Mouse (Mus musculus): ENCODE data around the gene Gm12258.
A peak's percentile ranks its signal among the peaks of the same experiment; 100 is the strongest.

The Gm12258 gene

DNA sequence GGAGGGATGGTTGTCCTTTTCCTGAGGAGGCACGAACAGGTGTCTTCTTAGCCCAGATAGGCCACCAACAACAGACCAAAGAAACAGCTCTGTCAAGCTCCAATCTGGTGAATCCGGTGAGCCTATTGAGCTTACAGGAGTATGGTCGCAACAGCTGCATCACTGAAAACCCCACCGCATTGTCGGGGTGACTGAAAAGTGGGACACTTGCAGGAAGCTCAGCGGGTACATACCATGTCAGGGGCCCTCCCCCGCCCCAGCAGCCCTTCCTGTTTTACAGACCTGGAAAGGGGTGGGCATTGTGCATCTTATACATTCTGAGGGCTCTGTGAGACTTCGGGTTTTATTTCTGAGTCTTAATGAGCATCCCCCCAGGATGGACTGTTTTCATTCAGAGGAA lies 36.8 kb downstream of the Gm12258 start:
- Histone ChIP-seq H3K4me1 (replicated peaks; ENCODE audit: low read depth, low read length) (no peaks in the 10 kb centered on the region), H3K9me3 (ENCODE audit: low read length) (no peaks in the 10 kb centered on the region), H3K4me3 (replicated peaks; ENCODE audit: low read length) (no peak overlapping the region), H3K36me3 (ENCODE audit: insufficient read depth, low read length) (peaks cover 44% of the 10 kb centered on the region), H3K27me3 (ENCODE audit: insufficient read depth, low read length) (no peaks in the 10 kb centered on the region)
- TF ChIP-seq NANOG (IDR thresholded peaks at IDR 0.05; ENCODE audit: borderline replicate concordance, low read length), result no peak
- no peak for TF ChIP-seq POU5F1 (IDR thresholded peaks at IDR 0.05; ENCODE audit: borderline replicate concordance, low read length)
- no peak for TF ChIP-seq CTCF (conservative IDR thresholded peaks at IDR 0.05; ENCODE audit: low read length)

DNA sequence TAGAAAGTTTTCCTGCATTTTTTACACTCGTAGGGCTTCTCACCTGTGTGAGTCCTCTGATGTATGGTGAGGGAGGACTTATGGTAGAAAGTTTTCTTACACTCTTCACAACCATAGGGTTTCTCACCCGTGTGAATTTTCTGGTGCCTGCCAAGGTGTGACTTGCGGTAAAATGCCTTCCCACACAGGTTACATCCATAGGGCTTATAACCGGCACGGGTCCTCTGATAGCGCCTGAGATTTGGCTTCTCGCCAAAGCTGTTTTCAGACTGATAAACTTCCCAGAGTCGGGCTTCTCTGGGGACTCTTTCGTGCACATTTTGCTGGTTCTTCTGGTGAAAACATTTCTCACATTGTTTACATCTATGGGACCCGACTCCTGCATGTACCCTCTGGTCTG lies 43.6 kb downstream of the Gm12258 start:
- Histone ChIP-seq H3K36me3 (ENCODE audit: insufficient read depth, low read length) (peaks cover 45% of the 10 kb centered on the region), H3K27me3 (ENCODE audit: insufficient read depth, low read length) (no peaks in the 10 kb centered on the region), H3K9me3 (ENCODE audit: low read length) (no peaks in the 10 kb centered on the region), H3K4me1 (replicated peaks; ENCODE audit: low read depth, low read length) (peaks cover 7% of the 10 kb centered on the region; the same call in 1 of the 2 replicates), H3K4me3 (replicated peaks; ENCODE audit: low read length) (no peak overlapping the region)
- no peak for TF ChIP-seq CTCF (conservative IDR thresholded peaks at IDR 0.05; ENCODE audit: low read length)

DNA sequence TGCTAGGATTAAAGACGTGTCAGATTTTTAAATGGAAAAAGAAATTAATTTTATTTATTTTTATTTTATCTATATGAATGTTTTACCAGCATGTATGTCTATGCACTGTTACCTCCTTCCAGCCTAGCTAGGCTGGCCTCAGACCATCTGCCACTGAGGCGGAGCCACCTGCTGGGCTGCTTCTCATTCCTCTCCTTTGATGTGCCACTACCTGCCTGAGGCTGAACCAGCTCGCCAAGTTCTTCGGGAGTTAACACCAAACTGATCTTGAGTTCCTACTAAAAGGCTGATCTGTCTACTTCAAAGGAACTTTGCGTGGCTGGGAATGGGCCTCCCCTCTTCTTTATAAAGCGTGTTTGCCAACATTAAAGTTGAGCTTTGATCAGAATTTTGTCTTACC lies 47.5 kb downstream of the Gm12258 start:
- H3K36me3 ChIP-seq (ENCODE audit: insufficient read depth, low read length), result peaks cover 69% of the 10 kb centered on the region

DNA sequence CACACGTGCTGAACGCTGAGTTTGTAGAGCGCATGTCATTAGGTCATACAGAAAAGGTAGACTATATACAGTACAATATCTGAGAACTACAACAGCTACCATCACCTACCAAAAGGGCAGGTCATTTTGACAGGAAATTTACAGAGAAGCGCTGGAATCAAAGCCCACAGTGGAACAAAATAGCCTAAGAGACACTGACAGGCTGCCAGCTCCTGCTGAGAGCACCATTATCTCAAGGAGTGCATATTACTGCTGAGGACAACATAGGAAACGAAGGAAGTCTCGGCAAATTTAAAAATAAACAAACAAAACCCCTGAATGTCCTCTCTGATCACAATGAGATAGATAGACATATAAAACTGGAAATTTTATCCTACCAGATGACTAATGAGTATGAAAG lies 50.5 kb downstream of the Gm12258 start:
- peaks cover 63% of the 10 kb centered on the region for H3K36me3 ChIP-seq (ENCODE audit: insufficient read depth, low read length)
- H3K9me3 ChIP-seq (ENCODE audit: low read length), result no peaks in the 10 kb centered on the region
- TF ChIP-seq NANOG (IDR thresholded peaks at IDR 0.05; ENCODE audit: borderline replicate concordance, low read length) (no peak), CTCF (conservative IDR thresholded peaks at IDR 0.05; ENCODE audit: low read length) (no peak), POU5F1 (IDR thresholded peaks at IDR 0.05; ENCODE audit: borderline replicate concordance, low read length) (no peak)
- H3K27me3 ChIP-seq (ENCODE audit: insufficient read depth, low read length), result no peaks in the 10 kb centered on the region
- peaks cover 7% of the 10 kb centered on the region; the same call in 1 of the 2 replicates for H3K4me1 ChIP-seq (replicated peaks; ENCODE audit: low read depth, low read length)
- H3K4me3 ChIP-seq (replicated peaks; ENCODE audit: low read length), result no peak overlapping the region

More for the DNA sequence above, 47.5 kb downstream of the Gm12258 start:
- Histone ChIP-seq H3K4me3 (replicated peaks; ENCODE audit: low read length) (no peak overlapping the region), H3K27me3 (ENCODE audit: insufficient read depth, low read length) (no peaks in the 10 kb centered on the region), H3K4me1 (replicated peaks; ENCODE audit: low read depth, low read length) (peaks cover 7% of the 10 kb centered on the region; the same call in 1 of the 2 replicates), H3K9me3 (ENCODE audit: low read length) (no peaks in the 10 kb centered on the region)
- TF ChIP-seq POU5F1 (IDR thresholded peaks at IDR 0.05; ENCODE audit: borderline replicate concordance, low read length) (no peak), CTCF (conservative IDR thresholded peaks at IDR 0.05; ENCODE audit: low read length) (no peak), NANOG (IDR thresholded peaks at IDR 0.05; ENCODE audit: borderline replicate concordance, low read length) (no peak)

DNA sequence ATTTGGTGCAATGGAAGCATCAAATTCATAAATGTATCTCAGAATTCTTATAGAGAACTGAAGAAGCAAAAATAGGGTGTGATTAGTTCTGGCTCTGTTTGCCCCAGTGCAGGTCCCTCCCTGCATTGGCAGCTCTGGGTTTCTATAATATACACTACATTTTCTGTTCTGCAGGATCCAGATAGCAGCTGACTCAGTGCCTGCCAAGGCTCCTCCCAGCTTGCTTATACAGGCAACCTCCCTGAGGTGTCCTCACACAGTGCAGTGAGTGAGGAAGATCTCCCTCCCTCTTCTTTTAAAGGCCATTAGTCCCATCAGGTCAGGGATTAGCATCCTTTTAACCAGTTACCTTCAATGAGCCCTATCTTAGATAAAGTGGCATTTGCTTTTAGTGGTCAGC lies 54.1 kb downstream of the Gm12258 start:
- H3K4me3 ChIP-seq (replicated peaks; ENCODE audit: low read length), result no peak overlapping the region
- H3K27me3 ChIP-seq (ENCODE audit: insufficient read depth, low read length), result no peaks in the 10 kb centered on the region
- TF ChIP-seq CTCF (conservative IDR thresholded peaks at IDR 0.05; ENCODE audit: low read length), result no peak
- no peak for TF ChIP-seq NANOG (IDR thresholded peaks at IDR 0.05; ENCODE audit: borderline replicate concordance, low read length)
- no peak for TF ChIP-seq POU5F1 (IDR thresholded peaks at IDR 0.05; ENCODE audit: borderline replicate concordance, low read length)
- peaks cover 50% of the 10 kb centered on the region for H3K36me3 ChIP-seq (ENCODE audit: insufficient read depth, low read length)
- H3K4me1 ChIP-seq (replicated peaks; ENCODE audit: low read depth, low read length), result peaks cover 16% of the 10 kb centered on the region
- no peaks in the 10 kb centered on the region for H3K9me3 ChIP-seq (ENCODE audit: low read length)

DNA sequence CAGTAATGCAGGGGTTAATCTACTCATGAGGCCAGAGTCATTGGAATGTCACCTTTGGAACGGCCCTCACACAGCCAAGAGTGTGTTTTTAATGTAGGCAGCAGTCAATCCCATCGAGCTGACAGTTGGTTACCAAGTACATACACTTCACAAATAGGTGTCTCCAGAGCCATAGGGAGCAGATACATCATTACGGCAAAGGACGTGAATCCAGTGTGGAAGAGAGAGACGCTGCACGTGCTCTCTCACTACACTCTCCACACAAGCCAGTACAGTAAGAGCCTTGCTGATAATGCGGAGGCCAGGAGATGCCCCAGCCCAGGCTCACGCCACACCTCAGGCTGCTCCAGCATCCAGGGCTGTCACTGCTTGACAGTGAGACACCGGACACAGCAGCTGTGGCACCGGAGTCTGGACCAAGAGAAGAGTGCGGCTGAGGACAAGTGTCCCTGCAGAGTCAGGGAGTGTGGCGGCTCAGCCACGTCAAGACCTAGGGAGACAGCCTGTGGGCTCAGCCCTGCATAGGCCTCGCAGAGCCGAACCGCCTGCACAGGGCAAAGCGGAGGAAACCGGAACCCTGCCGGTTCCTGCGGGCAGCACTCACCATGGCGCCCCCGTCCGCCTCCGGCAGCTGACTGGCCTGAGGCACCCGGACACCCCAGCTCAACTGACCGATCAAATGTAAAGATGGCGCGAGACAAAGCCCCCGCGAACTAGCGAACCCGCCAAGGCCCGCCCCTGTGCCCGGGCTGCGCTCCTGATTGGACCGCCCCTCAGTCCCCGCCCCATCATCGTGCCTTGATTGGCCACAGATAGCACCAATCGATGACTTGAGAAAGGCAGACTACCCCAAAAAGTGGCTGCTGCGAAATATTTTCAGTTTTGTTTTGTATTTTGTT lies 56.8 kb downstream of the Gm12258 start, which contains the start of gene Zfp39:
TSS of gene Zfp39 (minus strand) at position 715 of the 899 bp plus-strand sequence.
- H3K4me3 ChIP-seq (replicated peaks; ENCODE audit: low read length), result peak within 1 kb of the TSS; percentile 87

DNA sequence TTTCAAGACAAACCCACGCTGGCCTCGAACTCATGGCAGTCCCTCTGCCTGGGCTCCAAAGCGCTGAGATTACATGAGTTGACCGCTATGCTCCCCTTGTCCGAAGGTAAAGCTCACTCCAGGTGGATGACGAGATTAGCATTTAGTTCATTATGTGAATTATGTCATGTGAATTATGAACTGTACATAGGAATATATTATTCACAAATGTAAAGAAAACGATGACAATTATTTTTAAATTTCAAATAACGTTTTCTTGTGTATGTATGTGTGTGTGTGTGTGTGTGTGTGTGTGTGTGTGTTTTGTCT lies 57.4 kb downstream of the Gm12258 start:
- TF ChIP-seq NANOG (IDR thresholded peaks at IDR 0.05; ENCODE audit: borderline replicate concordance, low read length) (no peak), POU5F1 (IDR thresholded peaks at IDR 0.05; ENCODE audit: borderline replicate concordance, low read length) (no peak), CTCF (conservative IDR thresholded peaks at IDR 0.05; ENCODE audit: low read length) (no peak)
- H3K27me3 ChIP-seq (ENCODE audit: insufficient read depth, low read length), result peaks cover 4% of the 10 kb centered on the region; the same call in 1 of the 2 replicates
- no peaks in the 10 kb centered on the region for H3K9me3 ChIP-seq (ENCODE audit: low read length)
- H3K4me3 ChIP-seq (replicated peaks; ENCODE audit: low read length), result peak overlapping the region; percentile 87
- peaks cover 26% of the 10 kb centered on the region for H3K36me3 ChIP-seq (ENCODE audit: insufficient read depth, low read length)
- H3K4me1 ChIP-seq (replicated peaks; ENCODE audit: low read depth, low read length), result peaks cover 16% of the 10 kb centered on the region

More for the DNA sequence above, 56.8 kb downstream of the Gm12258 start, which contains the start of gene Zfp39:
- H3K9me3 ChIP-seq (ENCODE audit: low read length), result no peaks in the 10 kb centered on the region
- TF ChIP-seq NANOG (IDR thresholded peaks at IDR 0.05; ENCODE audit: borderline replicate concordance, low read length) (no peak), CTCF (conservative IDR thresholded peaks at IDR 0.05; ENCODE audit: low read length) (no peak), POU5F1 (IDR thresholded peaks at IDR 0.05; ENCODE audit: borderline replicate concordance, low read length) (no peak)
- H3K27me3 ChIP-seq (ENCODE audit: insufficient read depth, low read length), result no peaks in the 10 kb centered on the region; the same call in 1 of the 2 replicates
- H3K4me1 ChIP-seq (replicated peaks; ENCODE audit: low read depth, low read length), result peaks cover 16% of the 10 kb centered on the region
- H3K36me3 ChIP-seq (ENCODE audit: insufficient read depth, low read length), result peaks cover 32% of the 10 kb centered on the region

DNA sequence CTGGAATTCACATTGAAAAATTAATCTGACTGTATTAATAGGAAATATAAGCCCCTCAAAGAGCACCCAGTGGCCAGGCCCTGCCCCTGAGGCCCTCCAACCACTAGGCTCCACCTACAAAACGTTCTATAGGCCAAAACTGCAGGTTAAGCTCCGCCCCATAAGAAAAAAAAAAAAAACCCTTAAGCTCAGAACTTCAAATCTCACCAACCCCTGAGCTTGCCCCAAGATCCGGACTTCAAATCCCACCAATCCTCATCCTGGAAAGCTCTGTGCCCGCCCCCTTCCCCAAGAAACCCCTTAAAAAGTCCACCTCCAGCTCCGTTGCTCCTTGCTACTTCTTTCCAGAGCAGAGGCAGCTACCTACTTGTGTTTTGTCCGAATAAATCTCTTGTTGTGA lies 57.9 kb downstream of the Gm12258 start:
- Histone ChIP-seq H3K27me3 (ENCODE audit: insufficient read depth, low read length) (peaks cover 4% of the 10 kb centered on the region; the same call in 1 of the 2 replicates), H3K4me3 (replicated peaks; ENCODE audit: low read length) (peak overlapping the region; percentile 23; the same call in 1 of the 2 replicates), H3K9me3 (ENCODE audit: low read length) (no peaks in the 10 kb centered on the region), H3K4me1 (replicated peaks; ENCODE audit: low read depth, low read length) (peaks cover 16% of the 10 kb centered on the region), H3K36me3 (ENCODE audit: insufficient read depth, low read length) (peaks cover 24% of the 10 kb centered on the region)
- TF ChIP-seq NANOG (IDR thresholded peaks at IDR 0.05; ENCODE audit: borderline replicate concordance, low read length) (no peak), POU5F1 (IDR thresholded peaks at IDR 0.05; ENCODE audit: borderline replicate concordance, low read length) (no peak), CTCF (conservative IDR thresholded peaks at IDR 0.05; ENCODE audit: low read length) (no peak)

All from E14TG2a.4 (cell line).